Mouse (Mus musculus) colon, adult 2 months (tissue): ENCODE results near the gene 4930402F06Rik. TPM values are rescaled to one million over a fixed set of nuclear protein-coding genes. Genes with fewer than 3 reads are reported as not detected.

Experiments
- polyA plus RNA-seq: library from polyadenylated mRNA; depleted of rRNA; stranded (reverse); fragments of >200 nt; gene quantifications from 2 replicates; pipeline ENCODE4 v1.2.3, GENCODE M21; 2012; rRNA removed

The 4930402F06Rik gene
- polyA plus RNA-seq = not detected in 2 replicates

DNA sequence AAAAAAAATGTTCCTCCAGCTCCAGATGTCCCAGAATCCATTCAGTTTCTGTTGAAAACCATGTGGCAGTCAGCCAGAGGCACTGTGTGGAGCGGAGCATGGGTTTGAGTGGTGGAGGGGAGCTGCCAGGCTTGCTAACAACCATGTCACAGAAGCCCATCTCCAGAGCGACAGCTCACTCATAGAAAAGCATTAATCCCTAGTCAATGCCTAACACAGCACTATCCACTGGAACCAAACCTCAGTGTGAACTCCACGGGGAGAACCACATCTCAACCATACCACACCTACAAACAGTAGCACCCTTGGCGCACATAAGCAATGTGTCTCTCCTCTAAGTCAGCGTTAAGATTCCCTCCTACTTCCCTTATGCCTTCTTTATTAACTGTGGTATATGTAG is at the start of gene 4930402F06Rik:
4930402F06Rik (minus strand) TSS at position 80 of the 400 bp plus-strand sequence.

GRCm38 (mm10) chr2:35367629-35368028 is 29.3 kb downstream of the 4930402F06Rik start, which contains the start of gene 4930568D16Rik:
Gene 4930568D16Rik, minus strand, starts transcription at chr2:35367729.

DNA sequence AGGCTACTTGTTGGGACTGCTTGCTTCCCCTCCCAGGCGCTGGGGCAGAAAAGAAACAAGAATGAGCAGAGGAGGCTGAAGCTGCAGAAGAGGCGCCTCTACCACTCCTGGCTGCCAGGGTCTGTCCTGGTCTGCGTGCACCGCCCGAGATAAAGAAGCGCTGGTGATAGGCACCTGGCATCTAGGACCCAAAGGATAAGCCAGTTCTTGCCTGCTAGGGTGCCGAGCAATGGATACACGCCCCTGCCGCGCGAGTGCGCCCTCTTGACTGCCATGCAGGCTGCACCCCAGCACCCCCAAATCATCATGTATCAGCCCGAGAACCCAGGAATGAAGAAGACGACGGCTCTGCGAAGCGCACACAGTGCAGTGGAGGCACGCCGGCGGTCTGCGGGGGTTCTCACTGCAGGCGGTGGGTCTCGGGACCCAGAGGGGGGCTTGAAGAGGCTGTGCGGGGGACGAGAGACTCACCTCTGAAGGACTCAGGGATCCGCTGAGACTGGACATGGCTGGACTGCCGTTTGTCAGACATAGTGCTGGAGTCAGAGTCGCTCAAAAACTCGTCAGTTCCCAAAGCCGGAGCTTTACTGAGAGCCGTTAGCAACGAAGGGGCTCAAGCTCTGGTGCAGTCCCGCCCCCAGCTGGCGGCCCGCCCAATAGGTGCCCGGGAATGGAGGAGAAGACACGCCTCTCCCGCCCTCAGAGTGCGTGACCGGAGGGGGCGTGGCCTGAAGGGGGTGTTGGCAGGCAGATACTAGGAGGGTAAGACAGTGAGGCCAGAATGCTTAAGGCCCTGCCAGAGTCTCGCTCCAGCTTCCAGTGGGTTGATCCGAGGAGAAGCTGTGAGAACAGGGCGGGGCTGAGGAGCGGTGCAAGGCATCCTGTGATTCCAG is 60.3 kb downstream of the 4930402F06Rik start, which contains the start of gene Stom:
Stom (minus strand) TSS at position 589 of the 893 bp plus-strand sequence.

Other genes starting within 250 kb of the 4930402F06Rik start
- gene Rab14, start 196.1 kb downstream of the 4930402F06Rik start, polyA plus RNA-seq = 124 and 595 TPM in 2 replicates
- gene Gsn, start 140.8 kb downstream of the 4930402F06Rik start, polyA plus RNA-seq = 866 and 937 TPM in 2 replicates
- gene Stom, start 60.2 kb downstream of the 4930402F06Rik start, polyA plus RNA-seq = 34.2 and 43.5 TPM in 2 replicates
- gene 4930568D16Rik, start 29.4 kb downstream of the 4930402F06Rik start, polyA plus RNA-seq = not detected in 2 replicates
- gene Ggta1, start 66.1 kb upstream of the 4930402F06Rik start, polyA plus RNA-seq = 3.0 and 3.8 TPM in 2 replicates
- gene Dab2ip, start 161.1 kb upstream of the 4930402F06Rik start, polyA plus RNA-seq = 207 and 212 TPM in 2 replicates